Mouse (Mus musculus) lung, embryonic 15.5 days (tissue): ENCODE data around the gene Sap30. TPM values are rescaled to one million over a fixed set of nuclear protein-coding genes. Genes with fewer than 3 reads are reported as not detected.
"Not testable (repeated sequence)": the region's sequence is repeated elsewhere in the genome, so short reads cannot be mapped to it uniquely, and the experiment has no call there.

ENCODE experiments used
- ATAC-seq: fragments of 200-750 bp; cut with Nextera tagmentation; 2 replicates; pipeline ENCODE4 v1.8.0; 2017; ENCODE audit warnings: moderate number of reproducible peaks, borderline replicate concordance; ENCODE audit not compliant: low FRiP score, low TSS enrichment; ENCODE audit errors: extremely low read depth
- H3K27ac ChIP-seq: fragments of 300-500 bp; sonication (generic); 2 replicates; pipeline ENCODE4 v1.5.1; 2015; ENCODE audit warnings: moderate library complexity, mild to moderate bottlenecking, inconsistent platforms
- H3K27me3 ChIP-seq: fragments of 300-500 bp; sonication (generic); 2 replicates; pipeline ENCODE4 v1.6.1; 2015; ENCODE audit warnings: inconsistent platforms
- H3K36me3 ChIP-seq: fragments of 300-500 bp; sonication (generic); 2 replicates; pipeline ENCODE4 v1.6.1; 2015; ENCODE audit warnings: inconsistent platforms
- H3K4me1 ChIP-seq: fragments of 300-500 bp; sonication (generic); 2 replicates; pipeline ENCODE4 v1.6.1; 2015; ENCODE audit warnings: inconsistent platforms
- H3K4me2 ChIP-seq: fragments of 300-500 bp; sonication (generic); 2 replicates; pipeline ENCODE4 v1.6.1; 2015; ENCODE audit warnings: inconsistent platforms, mild to moderate bottlenecking, moderate library complexity
- H3K4me3 ChIP-seq: fragments of 300-500 bp; sonication (generic); 2 replicates; pipeline ENCODE4 v1.5.1; 2015; ENCODE audit warnings: mild to moderate bottlenecking, inconsistent platforms
- H3K9ac ChIP-seq: fragments of 300-500 bp; sonication (generic); 2 replicates; pipeline ENCODE4 v1.6.1; 2015; ENCODE audit warnings: inconsistent platforms
- H3K9me3 ChIP-seq: fragments of 300-500 bp; sonication (generic); 2 replicates; pipeline ENCODE4 v1.6.1; 2016; ENCODE audit warnings: inconsistent platforms
- WGBS: fragments of 180-500 bp; shearing (Covaris S2); methylation state at CpG from one replicate; pipeline ENCODE4 v1.1.7; 2015; 5-methylcytosine and 5-hydroxymethylcytosine counted together
- polyA plus RNA-seq: library from polyadenylated mRNA; unstranded; fragments of >200 nt; fragmentation: Nextera tagmentation; extraction: Ambion mirVana; gene quantifications from 2 replicates; pipeline ENCODE4 v1.2.1, GENCODE M21; 2015

Sap30 gene
- polyA plus RNA-seq, 1 experiment from 2014 or later, result 37.0 TPM

GRCm38 (mm10) chr8:57513178-57513661 lies 25.6 kb upstream of the Sap30 start:
- not testable (repeated sequence) for H3K9me3 ChIP-seq, H3K4me1 ChIP-seq, H3K27ac ChIP-seq, H3K27me3 ChIP-seq, ATAC-seq
- peak overlapping the region; percentile 99 for H3K9ac ChIP-seq
- H3K4me2 ChIP-seq, result peak overlapping the region; percentile 61
- 4% methylated on average over 10 of the region's 10 CpGs for WGBS
- H3K4me3 ChIP-seq, result peak overlapping the region; percentile 73
- peaks cover 26% of the 10 kb centered on the region for H3K36me3 ChIP-seq

GRCm38 (mm10) chr8:57512141-57513056 lies 24.7 kb upstream of the Sap30 start:
- Histone ChIP-seq H3K27me3 (no peaks in the 10 kb centered on the region), H3K9ac (peak overlapping the region; percentile 99), H3K4me1 (peaks cover 8% of the 10 kb centered on the region; the same call in 1 of the 2 replicates), H3K9me3 (no peaks in the 10 kb centered on the region), H3K4me2 (peak overlapping the region; percentile 61), H3K27ac (peak overlapping the region; percentile 100), H3K4me3 (peak overlapping the region; percentile 73), H3K36me3 (peaks cover 25% of the 10 kb centered on the region)
- WGBS, result 1% methylated on average over 58 of the region's 96 CpGs
- peak; percentile 58 for ATAC-seq

- Histone ChIP-seq H3K4me1 (peaks cover 8% of the 10 kb centered on the region; the same call in 1 of the 2 replicates), H3K9me3 (no peaks in the 10 kb centered on the region), H3K9ac (peak within 1 kb of the TSS; percentile 99), H3K36me3 (peaks cover 20% of the 10 kb centered on the region), H3K4me3 (peak within 1 kb of the TSS; percentile 73), H3K27ac (peak within 1 kb of the TSS; percentile 100), H3K4me2 (peak within 1 kb of the TSS; percentile 86), H3K27me3 (no peaks in the 10 kb centered on the region)
- ATAC-seq, result peak; percentile 99
- under 1% methylated on average over 63 of the region's 63 CpGs for WGBS
Observed at GRCm38 (mm10) chr8:57511316-57512118, 23.9 kb upstream of the Sap30 start, which contains the start of gene Hmgb2. TSS of gene Hmgb2 (plus strand) at chr8:57511907.

- 2% methylated on average over 31 of the region's 31 CpGs for WGBS
- peak; percentile 5 for ATAC-seq
- H3K27ac ChIP-seq, result peak overlapping the region; percentile 97
- H3K4me3 ChIP-seq, result peak overlapping the region; percentile 73
- peaks cover 13% of the 10 kb centered on the region for H3K36me3 ChIP-seq
- H3K4me1 ChIP-seq, result peaks cover 6% of the 10 kb centered on the region; the same call in 1 of the 2 replicates
- peak overlapping the region; percentile 86 for H3K4me2 ChIP-seq
- no peaks in the 10 kb centered on the region for H3K9me3 ChIP-seq
- H3K27me3 ChIP-seq, result no peaks in the 10 kb centered on the region
- H3K9ac ChIP-seq, result peak overlapping the region; percentile 89
Observed at GRCm38 (mm10) chr8:57510791-57511315, 23.2 kb upstream of the Sap30 start.

GRCm38 (mm10) chr8:57508657-57509056 lies 21.0 kb upstream of the Sap30 start:
- no peak for ATAC-seq
- Histone ChIP-seq H3K27me3 (no peaks in the 10 kb centered on the region), H3K4me2 (no peak overlapping the region), H3K4me1 (peaks cover 6% of the 10 kb centered on the region; the same call in 1 of the 2 replicates), H3K27ac (no peak overlapping the region), H3K4me3 (no peak overlapping the region), H3K9ac (no peak overlapping the region), H3K36me3 (peaks cover 3% of the 10 kb centered on the region; the same call in 1 of the 2 replicates), H3K9me3 (no peaks in the 10 kb centered on the region)
- 62% methylated on average over 4 of the region's 4 CpGs for WGBS

GRCm38 (mm10) chr8:57507556-57508063 lies 19.9 kb upstream of the Sap30 start:
- WGBS, result 83% methylated on average over 4 of the region's 4 CpGs
- ATAC-seq, result no peak
- no peaks in the 10 kb centered on the region for H3K27me3 ChIP-seq

GRCm38 (mm10) chr8:57505500-57505899 lies 17.8 kb upstream of the Sap30 start:
- not testable (repeated sequence) for ATAC-seq, H3K27ac ChIP-seq, H3K4me2 ChIP-seq, H3K36me3 ChIP-seq, H3K27me3 ChIP-seq, H3K9me3 ChIP-seq, H3K9ac ChIP-seq, H3K4me1 ChIP-seq, H3K4me3 ChIP-seq
- WGBS, result 78% methylated on average over 1 of the region's 1 CpGs

More at GRCm38 (mm10) chr8:57507556-57508063, 19.9 kb upstream of the Sap30 start:
- H3K4me2 ChIP-seq, result no peak overlapping the region
- no peak overlapping the region for H3K9ac ChIP-seq
- no peaks in the 10 kb centered on the region for H3K9me3 ChIP-seq
- H3K27ac ChIP-seq, result no peak overlapping the region
- H3K4me1 ChIP-seq, result peaks cover 6% of the 10 kb centered on the region; the same call in 1 of the 2 replicates
- no peaks in the 10 kb centered on the region for H3K36me3 ChIP-seq
- no peak overlapping the region for H3K4me3 ChIP-seq

GRCm38 (mm10) chr8:57503641-57504040 lies 16.0 kb upstream of the Sap30 start:
- H3K36me3 ChIP-seq, result no peaks in the 10 kb centered on the region
- no peaks in the 10 kb centered on the region for H3K9me3 ChIP-seq
- no peaks in the 10 kb centered on the region for H3K27me3 ChIP-seq
- H3K4me3 ChIP-seq, result no peak overlapping the region
- no peak overlapping the region for H3K9ac ChIP-seq
- no peak overlapping the region for H3K27ac ChIP-seq
- no peak for ATAC-seq
- H3K4me2 ChIP-seq, result no peak overlapping the region
- peaks cover 10% of the 10 kb centered on the region; the same call in 1 of the 2 replicates for H3K4me1 ChIP-seq
- WGBS, result 47% methylated on average over 5 of the region's 5 CpGs

- peak overlapping the region; percentile 80 for H3K27ac ChIP-seq
- H3K9ac ChIP-seq, result no peak overlapping the region
- H3K4me1 ChIP-seq, result peaks cover 14% of the 10 kb centered on the region; the same call in 1 of the 2 replicates
- H3K4me2 ChIP-seq, result peak overlapping the region; percentile 40
- 25% methylated on average over 17 of the region's 17 CpGs for WGBS
- H3K36me3 ChIP-seq, result no peaks in the 10 kb centered on the region
- peak; percentile 46; the same call in 1 of the 2 replicates for ATAC-seq
- no peaks in the 10 kb centered on the region for H3K9me3 ChIP-seq
- H3K27me3 ChIP-seq, result no peaks in the 10 kb centered on the region
- peak overlapping the region; percentile 8; the same call in 1 of the 2 replicates for H3K4me3 ChIP-seq
Observed at GRCm38 (mm10) chr8:57498847-57499511, 11.3 kb upstream of the Sap30 start.

GRCm38 (mm10) chr8:57498494-57498846 lies 10.8 kb upstream of the Sap30 start:
- peak overlapping the region; percentile 8; the same call in 1 of the 2 replicates for H3K4me3 ChIP-seq
- H3K9me3 ChIP-seq, result no peaks in the 10 kb centered on the region
- ATAC-seq, result no peak
- H3K4me2 ChIP-seq, result peak overlapping the region; percentile 40
- H3K4me1 ChIP-seq, result peaks cover 14% of the 10 kb centered on the region; the same call in 1 of the 2 replicates
- H3K27ac ChIP-seq, result peak overlapping the region; percentile 80
- no peak overlapping the region for H3K9ac ChIP-seq
- no peaks in the 10 kb centered on the region for H3K36me3 ChIP-seq
- H3K27me3 ChIP-seq, result no peaks in the 10 kb centered on the region
- WGBS, result 30% methylated on average over 8 of the region's 8 CpGs

GRCm38 (mm10) chr8:57491873-57492272 lies 4.2 kb upstream of the Sap30 start:
- 87% methylated on average over 4 of the region's 4 CpGs for WGBS
- H3K27me3 ChIP-seq, result no peaks in the 10 kb centered on the region
- no peak overlapping the region for H3K9ac ChIP-seq
- H3K36me3 ChIP-seq, result no peaks in the 10 kb centered on the region
- ATAC-seq, result no peak
- no peaks in the 10 kb centered on the region for H3K9me3 ChIP-seq
- no peak overlapping the region for H3K4me2 ChIP-seq
- H3K4me1 ChIP-seq, result 0 out of 2 replicates have a peak, but pooled peaks cover 4% of the 10 kb centered on the region
- no peak overlapping the region for H3K27ac ChIP-seq
- H3K4me3 ChIP-seq, result no peak overlapping the region
